Mouse (Mus musculus): Measurements from ENCODE around the gene Tspan7. TPM values are rescaled to one million over a fixed set of nuclear protein-coding genes. Genes with fewer than 3 reads are reported as not detected.

Gene Tspan7
- total RNA-seq (2021): 100 to 1,000 TPM; 880 to 946 TPM
- long read RNA-seq, transcript Tspan7-201 (8 exons, 1,733 nt): major isoform, 857 of 1,025 reads
- long read RNA-seq, partial matches to known transcripts: 144 of 1,025 reads
- long read RNA-seq, other reads (novel, unspliced or antisense): 24 of 1,025 reads

DNA sequence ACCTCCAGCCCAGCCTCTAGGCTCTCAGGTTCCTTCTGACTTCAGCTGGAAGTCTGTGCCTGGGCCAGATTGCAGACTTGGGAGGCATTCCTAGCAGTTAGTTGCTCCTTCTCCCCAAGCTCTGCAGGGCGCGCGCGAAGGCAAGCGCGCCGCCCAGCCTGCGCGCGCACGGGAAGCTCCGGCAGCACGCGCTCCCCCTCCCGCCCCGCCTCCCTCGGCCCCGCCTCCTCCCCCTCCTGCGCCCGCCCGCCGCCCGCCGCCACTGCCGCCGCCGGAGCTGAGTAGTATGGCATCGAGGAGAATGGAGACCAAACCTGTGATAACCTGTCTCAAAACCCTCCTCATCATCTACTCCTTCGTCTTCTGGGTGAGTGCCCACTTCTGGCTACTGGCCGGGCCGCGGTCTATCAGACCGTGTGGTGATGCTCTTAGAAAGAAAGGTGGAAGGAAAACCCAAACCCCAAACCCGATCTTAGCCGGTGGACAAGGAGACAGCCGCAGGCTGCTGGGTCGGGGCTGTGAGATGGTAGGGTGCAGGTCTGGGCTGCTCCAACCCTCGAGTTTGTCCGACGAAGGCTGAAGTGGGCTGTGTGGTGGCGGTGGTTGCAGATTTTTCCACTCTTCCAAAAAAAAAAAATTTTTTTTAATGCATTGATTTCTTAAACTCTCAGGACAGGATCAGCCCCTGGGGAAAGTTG lies at the start of gene Tspan7:
Gene Tspan7, plus strand, starts transcription at position 287 of the 698 bp plus-strand sequence.
- peak; percentile 49 to 70 for DNase-seq (ENCODE audit: low spot score in 2 of 2)

GRCm38 (mm10) chrX:10449323-10449980 lies 35.5 kb upstream of the Tspan7 start:
- DNase-seq (ENCODE audit: low spot score in 2 of 2): peak; percentile 24 to 48

DNA sequence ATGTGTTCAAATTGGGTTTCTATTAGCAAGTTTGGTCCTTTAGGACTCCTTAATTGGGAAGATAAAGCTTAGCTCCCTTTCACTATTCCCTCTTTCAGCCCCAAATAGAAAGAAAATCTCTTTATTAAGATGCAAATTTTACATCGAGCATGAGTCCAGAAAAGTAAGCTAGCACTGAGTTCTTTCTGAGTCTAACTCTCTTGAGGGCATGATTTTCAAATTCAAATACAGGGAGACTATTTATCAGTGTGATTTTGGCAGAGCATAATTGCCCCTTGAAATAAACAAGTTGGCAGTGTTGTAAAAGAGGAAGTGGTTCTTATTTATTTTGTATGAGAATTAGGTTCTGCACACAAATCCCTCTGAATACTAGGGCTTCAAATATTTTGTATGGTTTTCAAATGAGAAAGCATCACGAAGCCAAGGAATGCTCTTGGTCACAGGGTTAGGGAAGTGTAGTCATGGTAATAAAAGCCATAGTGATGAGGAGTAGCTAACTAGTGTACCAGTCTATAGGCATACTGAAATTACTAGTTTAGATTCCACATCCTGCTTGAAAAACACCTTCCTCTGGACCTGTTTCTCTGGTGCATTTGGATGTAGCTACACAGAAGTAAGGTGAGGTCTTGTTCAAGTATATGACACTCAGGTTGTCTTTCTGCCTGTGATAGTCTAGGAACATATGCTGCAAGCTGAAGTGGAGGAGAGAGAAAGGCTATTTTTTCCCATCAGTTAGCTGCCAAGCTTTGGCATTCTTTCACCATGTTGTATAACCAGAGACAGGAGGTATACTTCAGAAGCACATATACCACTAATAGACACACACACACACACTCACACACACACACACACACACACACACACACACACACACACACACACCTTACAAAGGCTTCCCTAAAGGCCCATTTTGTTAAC lies 34.6 kb upstream of the Tspan7 start:
- DNase-seq (ENCODE audit: low spot score in 2 of 2): no peak

DNA sequence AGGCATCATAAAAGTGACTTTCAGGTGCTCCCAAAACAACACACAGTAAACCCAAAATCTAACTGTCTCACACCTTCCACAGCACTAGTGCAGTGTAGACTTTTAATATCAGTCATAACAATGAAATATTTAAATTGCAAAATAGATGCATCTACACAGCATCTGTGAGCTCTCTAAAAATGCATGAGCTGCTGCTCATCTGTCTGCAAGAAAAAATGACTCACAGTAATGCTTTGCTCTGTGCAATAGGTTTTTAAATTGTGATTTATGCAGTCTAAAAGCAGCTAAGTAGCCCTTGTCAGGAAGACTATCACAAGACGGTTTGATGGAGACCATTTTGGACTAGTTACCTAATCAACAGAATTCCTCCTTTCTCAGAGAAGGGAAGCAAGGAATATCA lies 31.2 kb upstream of the Tspan7 start:
- DNase-seq (ENCODE audit: low spot score in 2 of 2): no peak

DNA sequence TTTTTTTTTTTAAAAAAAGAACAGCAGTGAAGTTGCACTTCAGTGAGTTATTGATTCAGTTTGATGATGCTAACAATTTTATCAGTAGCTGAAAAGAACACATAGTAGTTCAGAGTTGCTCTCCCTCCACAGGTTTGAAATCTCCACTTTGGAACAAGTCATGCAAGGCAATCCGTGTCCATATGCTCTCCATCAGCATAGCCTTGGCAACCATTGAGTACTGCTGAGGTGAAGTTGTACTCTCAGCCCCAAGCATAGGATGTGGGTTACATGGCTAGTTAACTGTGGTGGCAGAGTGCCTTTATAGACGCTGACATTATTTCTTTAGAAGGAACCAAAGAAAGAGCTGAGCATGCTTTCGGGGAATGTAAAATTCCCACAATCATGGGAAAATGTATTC lies 27.7 kb upstream of the Tspan7 start:
- no peak for DNase-seq (ENCODE audit: low spot score in 2 of 2)

- DNase-seq (ENCODE audit: low spot score in 2 of 2): no peak
These were observed 7.9 kb upstream of the Tspan7 start for GRCm38 (mm10) chrX:10477088-10477487.

DNA sequence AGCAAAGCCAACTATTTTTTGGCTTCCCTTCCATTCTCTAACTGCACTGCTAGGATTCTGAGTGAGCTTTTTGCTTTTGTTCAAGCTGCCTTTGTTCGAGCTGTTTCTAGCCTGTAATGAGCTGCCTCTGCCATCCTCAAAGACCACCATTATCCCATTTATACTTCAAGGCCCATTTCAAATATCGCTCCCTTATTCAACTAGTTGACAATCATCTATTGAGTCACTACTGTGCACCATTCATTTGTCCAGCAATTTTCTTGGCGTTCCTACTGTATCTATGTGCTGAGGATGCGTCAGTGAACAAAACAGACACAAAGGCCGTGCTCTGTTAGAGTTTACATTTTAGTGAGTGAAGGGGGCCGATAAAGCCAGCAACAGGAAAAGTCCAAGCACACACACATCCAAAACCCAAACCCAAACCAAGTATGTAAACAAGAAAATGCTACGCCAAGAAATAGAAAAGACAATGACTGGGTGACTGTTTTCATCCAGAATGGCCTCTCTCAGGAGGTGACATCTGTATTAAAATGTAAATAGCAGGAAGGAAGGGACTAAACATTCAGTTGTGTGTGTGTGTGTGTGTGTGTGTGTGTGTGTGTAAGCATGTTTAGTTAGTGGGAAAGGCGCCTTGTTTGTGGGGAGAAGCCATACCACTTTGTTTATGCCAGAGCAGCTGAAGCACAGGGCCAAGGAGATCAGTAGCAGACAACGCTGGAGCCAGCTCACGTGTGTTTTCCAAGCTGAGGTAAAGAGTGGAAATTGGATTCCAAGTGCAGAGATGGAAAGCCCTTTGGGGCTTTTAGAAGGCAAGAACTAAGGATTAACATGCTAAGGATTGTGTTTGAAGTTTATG lies 5.7 kb upstream of the Tspan7 start:
- no peak for DNase-seq (ENCODE audit: low spot score in 2 of 2)

DNA sequence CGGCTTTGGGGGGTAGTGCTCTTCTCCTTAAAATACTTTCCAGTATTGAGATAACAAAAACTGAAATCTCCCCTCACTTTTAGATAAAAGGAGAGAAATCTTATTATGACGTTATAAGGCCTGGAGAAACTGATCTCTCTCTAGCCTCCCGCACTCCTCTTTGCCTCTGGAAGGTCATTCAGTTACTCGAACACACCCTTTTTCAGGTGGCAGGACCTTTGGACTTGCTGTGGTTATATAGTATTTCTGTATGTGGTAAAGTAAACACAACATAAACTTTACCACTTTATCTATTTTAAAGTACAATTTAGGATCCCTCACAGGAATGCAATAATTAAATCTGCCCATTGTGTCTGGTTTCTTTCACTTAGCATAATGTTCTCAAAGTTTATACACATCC lies 5.0 kb upstream of the Tspan7 start:
- DNase-seq (ENCODE audit: low spot score in 2 of 2): no peak

GRCm38 (mm10) chrX:10485664-10486211 lies 780 bp downstream of the Tspan7 start:
- DNase-seq (ENCODE audit: low spot score in 2 of 2): peak; percentile 50 to 62

GRCm38 (mm10) chrX:10498580-10498979 lies 13.6 kb downstream of the Tspan7 start:
- no peak for DNase-seq (ENCODE audit: low spot score in 2 of 2)

DNA sequence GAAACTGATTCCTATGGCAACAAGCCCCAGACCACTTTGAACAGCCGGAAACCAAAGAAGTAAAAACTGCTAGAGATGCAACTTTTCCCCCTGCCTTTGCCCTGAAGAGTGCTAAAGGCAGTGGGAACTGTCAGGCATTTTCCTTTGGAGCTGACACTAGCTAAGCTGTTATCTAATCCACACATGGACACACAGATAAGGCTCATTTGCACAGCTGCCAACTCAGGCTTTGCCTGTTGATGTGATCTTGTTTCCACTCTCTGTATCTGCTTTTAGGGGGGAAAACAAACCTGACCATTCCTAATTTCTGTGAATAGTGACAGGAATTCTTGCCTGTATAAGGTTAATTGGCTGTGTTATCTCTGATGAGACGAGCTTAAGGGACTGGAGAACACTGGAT lies 17.7 kb downstream of the Tspan7 start:
- DNase-seq (ENCODE audit: low spot score in 2 of 2): no peak

DNA sequence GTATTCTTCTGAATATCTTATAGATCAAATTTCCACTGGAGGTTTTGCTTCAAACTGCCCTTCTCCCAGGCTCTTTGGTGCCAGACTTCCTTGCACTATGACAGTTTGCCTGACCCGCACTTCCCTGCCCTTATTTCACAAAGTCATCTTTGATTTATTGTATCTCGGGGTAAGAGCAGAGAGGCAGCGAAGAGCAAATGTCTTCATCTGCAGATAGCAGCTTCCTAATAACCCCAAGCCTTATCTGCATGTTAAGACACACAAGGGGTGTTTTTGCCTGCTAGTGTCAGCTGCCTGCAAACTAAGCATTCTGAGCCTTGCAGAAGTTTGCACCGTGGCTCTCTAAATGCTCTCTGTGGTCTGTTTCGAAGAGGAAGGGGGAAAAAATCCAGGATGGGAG lies 29.5 kb downstream of the Tspan7 start:
- no peak for DNase-seq (ENCODE audit: low spot score in 2 of 2)

GRCm38 (mm10) chrX:10514971-10515370 lies 30.0 kb downstream of the Tspan7 start:
- DNase-seq (ENCODE audit: low spot score in 2 of 2): no peak

- DNase-seq (ENCODE audit: low spot score in 2 of 2): no peak
These were observed 31.5 kb downstream of the Tspan7 start for GRCm38 (mm10) chrX:10516448-10516847.

GRCm38 (mm10) chrX:10516925-10517324 lies 32.0 kb downstream of the Tspan7 start:
- DNase-seq (ENCODE audit: low spot score in 2 of 2): no peak

- DNase-seq (ENCODE audit: low spot score in 2 of 2): no peak
These were observed 32.8 kb downstream of the Tspan7 start for GRCm38 (mm10) chrX:10517756-10518155.

GRCm38 (mm10) chrX:10518510-10518909 lies 33.6 kb downstream of the Tspan7 start:
- DNase-seq (ENCODE audit: low spot score in 2 of 2): no peak

- no peak for DNase-seq (ENCODE audit: low spot score in 2 of 2)
These were observed 50.5 kb downstream of the Tspan7 start for GRCm38 (mm10) chrX:10535450-10535849.

- DNase-seq (ENCODE audit: low spot score in 2 of 2): no peak
These were observed 54.1 kb downstream of the Tspan7 start for GRCm38 (mm10) chrX:10539009-10539408.

DNA sequence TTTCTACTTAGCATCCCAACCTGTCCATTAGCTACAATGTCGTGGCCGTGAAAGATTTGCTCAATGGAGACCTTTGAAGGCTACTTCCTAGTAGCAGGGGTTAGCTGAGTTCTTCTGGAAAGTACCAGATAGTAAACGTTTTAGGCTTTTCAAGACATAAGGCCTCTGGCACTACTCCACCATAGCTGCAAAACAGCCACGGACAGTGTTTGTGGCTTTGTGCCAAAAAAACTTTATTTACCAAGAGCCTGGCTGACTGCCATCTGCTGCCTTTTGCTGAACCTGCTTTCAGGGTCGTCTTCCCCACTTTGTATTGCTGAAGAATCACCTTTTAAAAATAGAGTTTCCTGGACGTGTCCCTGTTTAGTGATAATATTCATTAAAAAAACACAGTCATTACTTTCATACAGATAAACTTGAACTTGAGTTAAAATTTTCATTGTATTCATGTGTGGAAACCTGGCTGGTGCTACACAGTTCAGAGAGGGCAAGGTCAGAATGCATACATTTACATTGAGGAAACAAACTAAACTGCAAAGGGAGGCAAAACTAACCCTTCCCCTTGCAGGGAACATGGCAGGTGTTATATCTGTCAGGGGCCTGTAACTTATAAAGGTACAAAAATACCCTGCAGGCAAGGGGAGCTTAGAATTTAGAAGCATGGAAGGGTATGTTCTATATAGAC lies 54.7 kb downstream of the Tspan7 start:
- DNase-seq (ENCODE audit: low spot score in 2 of 2): no peak
